ENCODE assay signal across 7 mouse cellular contexts in genomic region chr15:18818185-18818973, GRCm38 (mm10). TPM values are rescaled to one million over a fixed set of nuclear protein-coding genes. Genes with fewer than 3 reads are reported as not detected.
DNase-seq lines count a peak whose midpoint lies in the region; ATAC-seq and TF ChIP-seq lines count a peak whose summit lies in the region.

Gene Cdh10 (plus strand): TSS chr15:18818947.

- no peaks in the 10 kb centered on the region for H3K9me3 ChIP-seq in E14TG2a.4 (ENCODE audit: low read length)
- H3K9me3 ChIP-seq in hindbrain, embryonic 10.5 days = no peaks in the 10 kb centered on the region
- no peaks in the 10 kb centered on the region for H3K9me3 ChIP-seq in neural tube, embryonic 14.5 days (ENCODE audit: control insufficient read depth, low read length)

- WGBS in hindbrain, embryonic 10.5 days = 1% methylated on average over 24 of the region's 24 CpGs
- under 1% methylated on average over 24 of the region's 24 CpGs for WGBS in neural tube, embryonic 14.5 days

- peak within 1 kb of the TSS; percentile 25 for H3K4me3 ChIP-seq in C2C12 (ENCODE audit: insufficient read depth, poor library complexity, severe bottlenecking)
- H3K4me3 ChIP-seq in E14TG2a.4 (replicated peaks; ENCODE audit: low read length) = peak within 1 kb of the TSS; percentile 56
- peak within 1 kb of the TSS; percentile 54 for H3K4me3 ChIP-seq in hindbrain, embryonic 10.5 days
- H3K4me3 ChIP-seq in neural tube, embryonic 14.5 days (ENCODE audit: low read depth, low read length) = peak within 1 kb of the TSS; percentile 31

- TF ChIP-seq CTCF in C2C12 (IDR thresholded peaks at IDR 0.05; ENCODE audit: control insufficient read depth, insufficient read depth, insufficient read length) (no peak), E14TG2a.4 (conservative IDR thresholded peaks at IDR 0.05; ENCODE audit: low read length) (no peak)

- no peaks in the 10 kb centered on the region for H3K27me3 ChIP-seq in C2C12 (ENCODE audit: control insufficient read depth, insufficient read depth, insufficient read length)
- peaks cover 6% of the 10 kb centered on the region; the same call in 1 of the 2 replicates for H3K27me3 ChIP-seq in E14TG2a.4 (ENCODE audit: insufficient read depth, low read length)
- H3K27me3 ChIP-seq in hindbrain, embryonic 10.5 days (ENCODE audit: insufficient read depth, poor library complexity, severe bottlenecking) = no peaks in the 10 kb centered on the region
- no peaks in the 10 kb centered on the region for H3K27me3 ChIP-seq in neural tube, embryonic 14.5 days (ENCODE audit: control insufficient read depth, insufficient read depth, low read length)

- H3K4me1 ChIP-seq in E14TG2a.4 (replicated peaks; ENCODE audit: low read depth, low read length) = peaks cover 9% of the 10 kb centered on the region
- peaks cover 15% of the 10 kb centered on the region for H3K4me1 ChIP-seq in hindbrain, embryonic 10.5 days (replicated peaks)
- H3K4me1 ChIP-seq in neural tube, embryonic 14.5 days (ENCODE audit: control insufficient read depth, insufficient read depth, low read length) = no peaks in the 10 kb centered on the region

- no peaks in the 10 kb centered on the region for H3K79me3 ChIP-seq in C2C12 (ENCODE audit: low read depth)

- peak within 1 kb of the TSS; percentile 59 for H3K4me2 ChIP-seq in neural tube, embryonic 14.5 days (ENCODE audit: low read depth, low read length)

- intact Hi-C loops in left cerebral cortex, postnatal 36 days (cut with DNase I) = loop anchor here (5.0 kb wide), 2 partner anchors 416 to 751 kb away; no protein-coding TSS in a partner anchor

- H3ac ChIP-seq in C2C12 (ENCODE audit: control insufficient read depth, insufficient read length, low read depth) = peak within 1 kb of the TSS; percentile 61

- H3K36me3 ChIP-seq in C2C12 (ENCODE audit: control insufficient read depth, insufficient read depth) (no peaks in the 10 kb centered on the region), E14TG2a.4 (ENCODE audit: insufficient read depth, low read length) (no peaks in the 10 kb centered on the region)
- H3K36me3 ChIP-seq in hindbrain, embryonic 10.5 days = no peaks in the 10 kb centered on the region
- no peaks in the 10 kb centered on the region for H3K36me3 ChIP-seq in neural tube, embryonic 14.5 days (ENCODE audit: control insufficient read depth, insufficient read depth, low read length)

- H3K79me2 ChIP-seq in C2C12 (ENCODE audit: control insufficient read depth, insufficient read depth) = no peaks in the 10 kb centered on the region

- ATAC-seq in neural tube, embryonic 14.5 days (ENCODE audit: low read depth) = peak; percentile 95
- ATAC-seq in erythroblast, adult 5-6 weeks (replicated peaks; ENCODE audit: low FRiP score, poor library complexity, severe bottlenecking) = no peak

- H3K27ac ChIP-seq in hindbrain, embryonic 10.5 days = peak within 1 kb of the TSS; percentile 80
- peak within 1 kb of the TSS; percentile 56; the same call in 1 of the 2 replicates for H3K27ac ChIP-seq in neural tube, embryonic 14.5 days (ENCODE audit: low read depth, low read length)

- peak within 1 kb of the TSS; percentile 34 for H3K9ac ChIP-seq in neural tube, embryonic 14.5 days (replicated peaks; ENCODE audit: low read depth, low read length)

- DNase-seq in embryo, embryonic 10.5 days (ENCODE audit: low spot score) = peak; percentile 84
- peak; percentile 79 for DNase-seq in hindbrain, embryonic 10.5 days (ENCODE audit: low spot score)
- DNase-seq in left cerebral cortex, postnatal 36 days (ENCODE audit: low spot score in 2 of 2) = peak; percentile 70 to 73

TF ChIP-seq in C2C12, 6 proteins besides CTCF, POLR2A, EP300 and RAD21:
- TF ChIP-seq CEBPB (IDR thresholded peaks at IDR 0.05; ENCODE audit: low read depth) = no peak
- TF ChIP-seq MAX (IDR thresholded peaks at IDR 0.05) = no peak
- no peak for TF ChIP-seq MYOG (IDR thresholded peaks at IDR 0.05; ENCODE audit: control insufficient read depth, extremely low read depth, insufficient read length)
- TF ChIP-seq MYOD1 (IDR thresholded peaks at IDR 0.05; ENCODE audit: control insufficient read depth, insufficient read length, low read depth) = no peak
- no peak for TF ChIP-seq FOSL1 (IDR thresholded peaks at IDR 0.05; ENCODE audit: insufficient read depth, low read length, poor library complexity, severe bottlenecking)
- TF ChIP-seq USF1 (IDR thresholded peaks at IDR 0.05; ENCODE audit: low read depth) = no peak

RNA-seq across cellular contexts. Expression of gene Cdh10, which starts in this region (rescaled TPM):
- 2.1 TPM for polyA plus RNA-seq in C2C12 (2012; fragmentation: generic; extraction: Trizol)
- 2.2 and 4.1 TPM in 2 replicates for polyA plus RNA-seq in hindbrain, embryonic 10.5 days (2016; fragmentation: Nextera tagmentation; extraction: Ambion mirVana)
- total RNA-seq in left cerebral cortex, postnatal 36 days (2021) = 10 to 100 TPM; 59.7 to 65.0 TPM
- 25.1 and 28.2 TPM in 2 replicates for polyA plus RNA-seq in neural tube, embryonic 14.5 days (2014; fragmentation: Nextera tagmentation; extraction: Ambion mirVana)
- 0.38 TPM in 1 of 2 replicates, not detected in the other for total RNA-seq in erythroblast, adult 5-6 weeks (2015; ENCODE audit: low replicate concordance)
- total RNA-seq in erythroblast, adult 5-6 weeks (2017; ENCODE audit: low replicate concordance) = not detected in 2 replicates

Comparison
In these comparisons a context has a peak if more than half of its experiments do, and no peak if none do; other contexts are left out.
1. RNA of gene Cdh10 (total RNA-seq): 59.7 to 65.0 TPM in left cerebral cortex, postnatal 36 days; 0.38 TPM in erythroblast, adult 5-6 weeks; every median in the first group is over 10 times any median in the second.
2. Peak in every context shown above with its lines, with median percentiles within 50 percentile points of each other: H3K4me3 ChIP-seq and DNase-seq.